Mouse (Mus musculus) liver, embryonic 16.5 days (tissue): ENCODE data around the gene Fat3. TPM values are rescaled to one million over a fixed set of nuclear protein-coding genes. Genes with fewer than 3 reads are reported as not detected.

Experiments used
- ATAC-seq: fragments of 200-750 bp; cut with Nextera tagmentation; 2 replicates; pipeline ENCODE4 v1.8.0; 2017; ENCODE audit warnings: low read depth, mild to moderate bottlenecking, moderate number of reproducible peaks, moderate library complexity
- H3K27ac ChIP-seq: fragments of 300-500 bp; sonication (generic); 2 replicates; pipeline ENCODE4 v1.5.1; 2014; ENCODE audit warnings: mild to moderate bottlenecking, low read length
- H3K27me3 ChIP-seq: fragments of 300-500 bp; sonication (generic); 2 replicates; pipeline ENCODE4 v1.6.1; 2014; ENCODE audit warnings: low read depth, low read length, mixed read lengths; ENCODE audit not compliant: control insufficient read depth, insufficient read depth
- H3K36me3 ChIP-seq: fragments of 300-500 bp; sonication (generic); 2 replicates; pipeline ENCODE4 v1.6.1; 2014; ENCODE audit warnings: mild to moderate bottlenecking; ENCODE audit not compliant: control insufficient read depth, insufficient read depth
- H3K4me1 ChIP-seq: fragments of 300-500 bp; sonication (generic); 2 replicates; pipeline ENCODE4 v1.6.1; 2014; ENCODE audit warnings: low read depth, low read length, mixed read lengths; ENCODE audit not compliant: control insufficient read depth
- H3K4me2 ChIP-seq: fragments of 300-500 bp; sonication (generic); 2 replicates; pipeline ENCODE4 v1.6.1; 2014; ENCODE audit warnings: low read depth, low read length, mixed read lengths
- H3K4me3 ChIP-seq: fragments of 300-500 bp; sonication (generic); 2 replicates; pipeline ENCODE4 v1.5.1; 2014; ENCODE audit warnings: low read depth, mild to moderate bottlenecking, low read length
- H3K9ac ChIP-seq: fragments of 300-500 bp; sonication (generic); 2 replicates; pipeline ENCODE4 v1.6.1; 2014; ENCODE audit warnings: low read depth, low read length
- H3K9me3 ChIP-seq: fragments of 300-500 bp; sonication (generic); replicated peaks from 2 replicates; pipeline ENCODE4 v1.6.1; 2016; ENCODE audit warnings: low read length; ENCODE audit not compliant: control insufficient read depth
- WGBS: fragments of 180-500 bp; shearing (Covaris S2); extraction: QIAGEN DNeasy Blood & Tissue Kit; methylation state at CpG from one replicate; pipeline ENCODE4 v1.1.7; 2014; ENCODE audit not compliant: insufficient replicate concordance; 5-methylcytosine and 5-hydroxymethylcytosine counted together
- polyA plus RNA-seq: library from polyadenylated mRNA; unstranded; fragments of >200 nt; fragmentation: Nextera tagmentation; extraction: Ambion mirVana; gene quantifications from 2 replicates; pipeline ENCODE4 v1.2.1, GENCODE M21; 2015

Fat3 gene
- polyA plus RNA-seq, 1 experiment from 2014 or later: 0.06 TPM

- no peak for ATAC-seq
- WGBS: 69% methylated on average over 3 of the region's 3 CpGs
These were observed 347.5 kb downstream of the Fat3 start for GRCm38 (mm10) chr9:16153580-16153930.

GRCm38 (mm10) chr9:16152756-16153579, 348.1 kb downstream of the Fat3 start:
- Histone ChIP-seq H3K9me3 (no peaks in the 10 kb centered on the region), H3K4me3 (no peak overlapping the region), H3K27me3 (no peaks in the 10 kb centered on the region), H3K4me2 (no peak overlapping the region), H3K9ac (no peak overlapping the region), H3K36me3 (no peaks in the 10 kb centered on the region), H3K4me1 (no peaks in the 10 kb centered on the region), H3K27ac (no peak overlapping the region)
- WGBS: 45% methylated on average over 4 of the region's 4 CpGs
- ATAC-seq: no peak

More at GRCm38 (mm10) chr9:16153580-16153930, 347.5 kb downstream of the Fat3 start:
- Histone ChIP-seq H3K9ac (no peak overlapping the region), H3K36me3 (no peaks in the 10 kb centered on the region), H3K9me3 (no peaks in the 10 kb centered on the region), H3K4me3 (no peak overlapping the region), H3K4me2 (no peak overlapping the region), H3K4me1 (no peaks in the 10 kb centered on the region), H3K27me3 (no peaks in the 10 kb centered on the region), H3K27ac (no peak overlapping the region)

GRCm38 (mm10) chr9:16150046-16150445, 351.0 kb downstream of the Fat3 start:
- Histone ChIP-seq H3K4me1 (no peaks in the 10 kb centered on the region), H3K27me3 (no peaks in the 10 kb centered on the region), H3K9ac (no peak overlapping the region), H3K4me3 (no peak overlapping the region), H3K36me3 (no peaks in the 10 kb centered on the region), H3K27ac (no peak overlapping the region), H3K9me3 (no peaks in the 10 kb centered on the region), H3K4me2 (no peak overlapping the region)
- ATAC-seq: no peak

GRCm38 (mm10) chr9:16147735-16148134, 353.4 kb downstream of the Fat3 start:
- Histone ChIP-seq H3K4me3 (no peak overlapping the region), H3K4me1 (no peaks in the 10 kb centered on the region), H3K36me3 (no peaks in the 10 kb centered on the region), H3K27ac (no peak overlapping the region), H3K4me2 (no peak overlapping the region), H3K9me3 (no peaks in the 10 kb centered on the region), H3K27me3 (no peaks in the 10 kb centered on the region), H3K9ac (no peak overlapping the region)
- 40% methylated on average over 1 of the region's 1 CpGs for WGBS
- ATAC-seq: no peak

GRCm38 (mm10) chr9:16144684-16145083, 356.4 kb downstream of the Fat3 start:
- H3K27ac ChIP-seq: no peak overlapping the region
- no peaks in the 10 kb centered on the region for H3K9me3 ChIP-seq
- no peaks in the 10 kb centered on the region for H3K4me1 ChIP-seq
- no peak overlapping the region for H3K4me3 ChIP-seq
- no peak overlapping the region for H3K9ac ChIP-seq
- WGBS: 46% methylated on average over 3 of the region's 3 CpGs
- no peaks in the 10 kb centered on the region for H3K36me3 ChIP-seq
- H3K4me2 ChIP-seq: no peak overlapping the region
- no peak for ATAC-seq
- H3K27me3 ChIP-seq: no peaks in the 10 kb centered on the region

GRCm38 (mm10) chr9:16139300-16139699, 361.8 kb downstream of the Fat3 start:
- Histone ChIP-seq H3K4me2 (no peak overlapping the region), H3K9ac (no peak overlapping the region), H3K27me3 (no peaks in the 10 kb centered on the region), H3K27ac (no peak overlapping the region), H3K9me3 (no peaks in the 10 kb centered on the region), H3K4me1 (no peaks in the 10 kb centered on the region), H3K36me3 (no peaks in the 10 kb centered on the region), H3K4me3 (no peak overlapping the region)
- 67% methylated on average over 6 of the region's 6 CpGs for WGBS
- ATAC-seq: no peak

GRCm38 (mm10) chr9:16133098-16133497, 368.0 kb downstream of the Fat3 start:
- Histone ChIP-seq H3K9me3 (no peaks in the 10 kb centered on the region), H3K9ac (no peak overlapping the region), H3K27ac (no peak overlapping the region), H3K4me2 (no peak overlapping the region), H3K4me3 (no peak overlapping the region), H3K4me1 (no peaks in the 10 kb centered on the region), H3K27me3 (no peaks in the 10 kb centered on the region), H3K36me3 (no peaks in the 10 kb centered on the region)
- 76% methylated on average over 2 of the region's 2 CpGs for WGBS
- ATAC-seq: no peak

- H3K4me3 ChIP-seq: no peak overlapping the region
- H3K4me1 ChIP-seq: no peaks in the 10 kb centered on the region
- no peak overlapping the region for H3K27ac ChIP-seq
- no peaks in the 10 kb centered on the region for H3K27me3 ChIP-seq
- no peak overlapping the region for H3K4me2 ChIP-seq
- no peaks in the 10 kb centered on the region for H3K9me3 ChIP-seq
- H3K9ac ChIP-seq: no peak overlapping the region
- H3K36me3 ChIP-seq: no peaks in the 10 kb centered on the region
- WGBS: 53% methylated on average over 1 of the region's 1 CpGs
- no peak for ATAC-seq
These were observed 368.5 kb downstream of the Fat3 start for GRCm38 (mm10) chr9:16132594-16132993.

GRCm38 (mm10) chr9:16121756-16122155, 379.3 kb downstream of the Fat3 start:
- ATAC-seq: no peak
- Histone ChIP-seq H3K4me3 (no peak overlapping the region), H3K4me2 (no peak overlapping the region), H3K27me3 (no peaks in the 10 kb centered on the region), H3K27ac (no peak overlapping the region), H3K9ac (no peak overlapping the region), H3K9me3 (no peaks in the 10 kb centered on the region), H3K4me1 (no peaks in the 10 kb centered on the region), H3K36me3 (no peaks in the 10 kb centered on the region)
- WGBS: 72% methylated on average over 5 of the region's 5 CpGs
